Mouse (Mus musculus) heart, postnatal 25 days (tissue): ENCODE data around the gene Sgip1. TPM values are rescaled to one million over a fixed set of nuclear protein-coding genes. Genes with fewer than 3 reads are reported as not detected.
A peak's percentile ranks its signal among the peaks of the same experiment; 100 is the strongest.

Experiments
- DNase-seq: peaks from one replicate; pipeline ENCODE4 v3.0.0; 2022; ENCODE audit warnings: low spot score
- intact Hi-C: fragments of 180-260 bp; cut with DNase I; formaldehyde crosslinking; loops from one replicate; pipeline ENCODE4 v1.15.1; 2025
- total RNA-seq, 2 experiments: library from RNA; stranded (reverse); gene quantifications; 2 replicates each; pipeline ENCODE4 v1.2.3; 2021

The Sgip1 gene
- total RNA-seq, 2 experiments from 2014 or later = 0.88 to 1.1 TPM

- intact Hi-C loops = no loop called here
- DNase-seq = no peak
Observed at GRCm38 (mm10) chr4:102773841-102774240, 32.7 kb downstream of the Sgip1 start.

- no peak for DNase-seq
- intact Hi-C loops = no loop called here
Observed at GRCm38 (mm10) chr4:102774549-102774948, 33.5 kb downstream of the Sgip1 start.

- intact Hi-C loops = no loop called here
- no peak for DNase-seq
Observed at GRCm38 (mm10) chr4:102775596-102776270, 34.6 kb downstream of the Sgip1 start.

- intact Hi-C loops = no loop called here
- DNase-seq = no peak
Observed at GRCm38 (mm10) chr4:102779902-102780301, 38.8 kb downstream of the Sgip1 start.

GRCm38 (mm10) chr4:102783063-102783748, 42.1 kb downstream of the Sgip1 start:
- DNase-seq = no peak
- intact Hi-C loops = no loop called here

- DNase-seq = no peak
- intact Hi-C loops = no loop called here
Observed at GRCm38 (mm10) chr4:102785158-102785557, 44.1 kb downstream of the Sgip1 start.

- peak; percentile 12 for DNase-seq
- intact Hi-C loops = no loop called here
Observed at GRCm38 (mm10) chr4:102792100-102792790, 51.1 kb downstream of the Sgip1 start.

GRCm38 (mm10) chr4:102801471-102801870, 60.4 kb downstream of the Sgip1 start:
- DNase-seq = no peak
- intact Hi-C loops = no loop called here

GRCm38 (mm10) chr4:102801936-102802335, 60.8 kb downstream of the Sgip1 start:
- intact Hi-C loops = no loop called here
- no peak for DNase-seq

GRCm38 (mm10) chr4:102804611-102805010, 63.5 kb downstream of the Sgip1 start:
- no peak for DNase-seq
- intact Hi-C loops = no loop called here

GRCm38 (mm10) chr4:102806987-102807386, 65.9 kb downstream of the Sgip1 start:
- DNase-seq = no peak
- intact Hi-C loops = no loop called here

GRCm38 (mm10) chr4:102808258-102808657, 67.2 kb downstream of the Sgip1 start:
- intact Hi-C loops = no loop called here
- no peak for DNase-seq

- intact Hi-C loops = no loop called here
- no peak for DNase-seq
Observed at GRCm38 (mm10) chr4:102809296-102809695, 68.2 kb downstream of the Sgip1 start.

GRCm38 (mm10) chr4:102810277-102810676, 69.2 kb downstream of the Sgip1 start:
- intact Hi-C loops = no loop called here
- DNase-seq = no peak

- no peak for DNase-seq
- intact Hi-C loops = no loop called here
Observed at GRCm38 (mm10) chr4:102811007-102811805, 70.1 kb downstream of the Sgip1 start.

- no peak for DNase-seq
Observed at GRCm38 (mm10) chr4:102813346-102813745, 72.2 kb downstream of the Sgip1 start.

GRCm38 (mm10) chr4:102821786-102822185, 80.7 kb downstream of the Sgip1 start:
- intact Hi-C loops = no loop called here
- DNase-seq = no peak

More at GRCm38 (mm10) chr4:102813346-102813745, 72.2 kb downstream of the Sgip1 start:
- intact Hi-C loops = no loop called here

GRCm38 (mm10) chr4:102824494-102824893, 83.4 kb downstream of the Sgip1 start:
- intact Hi-C loops = no loop called here

GRCm38 (mm10) chr4:102826159-102826558, 85.1 kb downstream of the Sgip1 start:
- no peak for DNase-seq
- intact Hi-C loops = no loop called here

More at GRCm38 (mm10) chr4:102824494-102824893, 83.4 kb downstream of the Sgip1 start:
- no peak for DNase-seq

GRCm38 (mm10) chr4:102828518-102828917, 87.4 kb downstream of the Sgip1 start:
- intact Hi-C loops = no loop called here
- DNase-seq = no peak
